Mouse (Mus musculus) neural tube, embryonic 11.5 days (tissue): ENCODE data around the gene Tmem182. TPM values are rescaled to one million over a fixed set of nuclear protein-coding genes. Genes with fewer than 3 reads are reported as not detected.

Experiments used
- ATAC-seq: fragments of 200-750 bp; cut with Nextera tagmentation; 2 replicates; pipeline ENCODE4 v1.8.0; 2017; ENCODE audit warnings: moderate number of reproducible peaks, mild to moderate bottlenecking, moderate TSS enrichment, moderate library complexity; ENCODE audit not compliant: insufficient read depth, low FRiP score, low TSS enrichment
- DNase-seq: peaks from one replicate; pipeline ENCODE4 v3.0.0-alpha.2; 2015; ENCODE audit warnings: low spot score
- H3K27ac ChIP-seq: fragments of 300-500 bp; sonication (generic); 2 replicates; pipeline ENCODE4 v1.5.1; 2014; ENCODE audit warnings: low read depth, mild to moderate bottlenecking, low read length
- H3K27me3 ChIP-seq: fragments of 300-500 bp; sonication (generic); 2 replicates; pipeline ENCODE4 v1.6.1; 2014; ENCODE audit warnings: mild to moderate bottlenecking, low read length, mixed read lengths; ENCODE audit not compliant: control insufficient read depth, insufficient read depth
- H3K36me3 ChIP-seq: fragments of 300-500 bp; sonication (generic); 2 replicates; pipeline ENCODE4 v1.6.1; 2014; ENCODE audit warnings: mild to moderate bottlenecking, low read length, moderate library complexity, mixed read lengths; ENCODE audit not compliant: control insufficient read depth, insufficient read depth
- H3K4me1 ChIP-seq: fragments of 300-500 bp; sonication (generic); 2 replicates; pipeline ENCODE4 v1.6.1; 2014; ENCODE audit warnings: low read length, mixed read lengths; ENCODE audit not compliant: control insufficient read depth, insufficient read depth
- H3K4me2 ChIP-seq: fragments of 300-500 bp; sonication (generic); 2 replicates; pipeline ENCODE4 v1.6.1; 2014; ENCODE audit warnings: low read depth, mild to moderate bottlenecking, moderate library complexity
- H3K4me3 ChIP-seq: fragments of 300-500 bp; sonication (generic); 2 replicates; pipeline ENCODE4 v1.5.1; 2014; ENCODE audit warnings: low read depth, low read length
- H3K9ac ChIP-seq: fragments of 300-500 bp; sonication (generic); 2 replicates; pipeline ENCODE4 v1.6.1; 2014; ENCODE audit warnings: mild to moderate bottlenecking, low read length
- H3K9me3 ChIP-seq: fragments of 300-500 bp; sonication (generic); 2 replicates; pipeline ENCODE4 v1.6.1; 2016; ENCODE audit warnings: low read length; ENCODE audit not compliant: control insufficient read depth
- WGBS: fragments of 180-500 bp; shearing (Covaris S2); extraction: QIAGEN DNeasy Blood & Tissue Kit; methylation state at CpG from one replicate; pipeline ENCODE4 v1.1.7; 2014; 5-methylcytosine and 5-hydroxymethylcytosine counted together
- polyA plus RNA-seq: library from polyadenylated mRNA; unstranded; fragments of >200 nt; fragmentation: Nextera tagmentation; extraction: Ambion mirVana; gene quantifications from 2 replicates; pipeline ENCODE4 v1.2.1, GENCODE M21; 2014

Tmem182 gene
- polyA plus RNA-seq, 1 experiment from 2014 or later = 1.4 TPM

DNA sequence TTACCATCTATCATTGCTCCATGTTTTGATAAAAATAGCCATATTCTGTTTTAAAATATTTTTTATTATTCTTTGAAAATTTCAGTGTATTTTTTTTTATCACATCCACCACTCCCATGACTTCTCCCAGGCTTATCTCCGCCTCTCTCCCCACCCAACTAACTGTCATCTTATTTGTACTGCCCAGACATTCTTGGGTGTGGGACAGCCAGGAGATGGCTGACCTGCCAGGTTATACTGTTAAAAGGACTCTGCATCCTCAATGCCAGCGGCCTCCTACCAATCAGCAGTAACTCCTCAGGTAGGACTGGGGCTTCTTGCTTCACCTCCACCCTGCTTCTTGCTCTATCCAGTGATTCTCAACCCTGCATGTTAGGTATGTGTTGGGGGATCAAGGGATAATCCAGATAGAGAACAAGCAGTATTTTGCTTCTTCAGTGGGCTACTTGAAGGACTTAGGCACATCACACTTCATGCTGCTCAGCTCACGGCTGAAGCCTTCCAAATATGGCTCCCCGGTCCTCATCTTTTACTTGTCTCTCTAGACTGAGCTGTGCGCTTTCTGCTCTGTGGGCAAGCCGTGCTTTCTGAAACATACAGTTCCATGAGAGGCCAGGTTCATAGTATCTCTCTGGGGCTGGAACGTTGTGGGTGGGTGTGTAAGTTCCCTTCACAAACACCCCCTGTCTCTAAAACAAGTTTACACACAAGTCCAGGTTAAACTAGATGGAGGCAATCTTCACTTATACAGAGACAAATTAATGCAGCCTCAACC is 34.0 kb upstream of the Tmem182 start:
- Histone ChIP-seq H3K27ac (no peak overlapping the region), H3K4me3 (no peak overlapping the region), H3K4me2 (no peak overlapping the region), H3K36me3 (no peaks in the 10 kb centered on the region), H3K9me3 (no peaks in the 10 kb centered on the region), H3K4me1 (no peaks in the 10 kb centered on the region), H3K27me3 (no peaks in the 10 kb centered on the region), H3K9ac (no peak overlapping the region)
- ATAC-seq (no peak), DNase-seq (no peak)
- 89% methylated on average over 7 of the region's 7 CpGs for WGBS

DNA sequence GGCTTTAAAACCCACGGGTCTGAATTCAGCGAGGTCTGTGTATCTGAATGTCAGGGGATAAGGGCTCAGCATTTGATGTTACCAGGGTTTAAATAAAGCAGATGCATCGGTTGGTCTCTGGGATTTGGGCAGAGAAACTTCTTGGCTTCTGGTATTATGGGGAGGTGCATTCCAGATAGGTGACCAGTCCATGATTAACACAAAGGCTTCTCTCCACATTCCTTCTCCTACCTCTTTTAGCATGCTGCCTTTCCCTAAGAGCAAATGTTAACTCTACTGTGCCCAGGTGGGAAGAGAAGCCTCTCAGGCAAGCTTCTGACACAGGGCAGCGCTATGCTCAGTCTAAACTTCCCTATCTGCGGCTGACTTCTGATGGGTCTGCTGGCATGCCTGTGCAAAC is 32.2 kb upstream of the Tmem182 start:
- WGBS = 90% methylated on average over 5 of the region's 5 CpGs
- Histone ChIP-seq H3K4me3 (no peak overlapping the region), H3K36me3 (no peaks in the 10 kb centered on the region), H3K4me1 (no peaks in the 10 kb centered on the region), H3K9ac (no peak overlapping the region), H3K9me3 (no peaks in the 10 kb centered on the region), H3K27me3 (no peaks in the 10 kb centered on the region), H3K27ac (no peak overlapping the region), H3K4me2 (no peak overlapping the region)
- DNase-seq (no peak), ATAC-seq (no peak)

- Histone ChIP-seq H3K9ac (no peak overlapping the region), H3K4me1 (no peaks in the 10 kb centered on the region), H3K27ac (no peak overlapping the region), H3K4me3 (no peak overlapping the region), H3K27me3 (no peaks in the 10 kb centered on the region), H3K4me2 (no peak overlapping the region), H3K9me3 (no peaks in the 10 kb centered on the region), H3K36me3 (no peaks in the 10 kb centered on the region)
- DNase-seq (no peak), ATAC-seq (no peak)
- 90% methylated on average over 10 of the region's 10 CpGs for WGBS
Measured at GRCm38 (mm10) chr1:40774040-40774439, 31.4 kb upstream of the Tmem182 start.

GRCm38 (mm10) chr1:40776102-40776501 is 29.3 kb upstream of the Tmem182 start:
- Histone ChIP-seq H3K36me3 (no peaks in the 10 kb centered on the region), H3K9ac (no peak overlapping the region), H3K27me3 (no peaks in the 10 kb centered on the region), H3K4me1 (no peaks in the 10 kb centered on the region), H3K27ac (no peak overlapping the region), H3K4me2 (no peak overlapping the region), H3K9me3 (no peaks in the 10 kb centered on the region), H3K4me3 (no peak overlapping the region)
- 80% methylated on average over 2 of the region's 2 CpGs for WGBS
- DNase-seq (no peak), ATAC-seq (no peak)

DNA sequence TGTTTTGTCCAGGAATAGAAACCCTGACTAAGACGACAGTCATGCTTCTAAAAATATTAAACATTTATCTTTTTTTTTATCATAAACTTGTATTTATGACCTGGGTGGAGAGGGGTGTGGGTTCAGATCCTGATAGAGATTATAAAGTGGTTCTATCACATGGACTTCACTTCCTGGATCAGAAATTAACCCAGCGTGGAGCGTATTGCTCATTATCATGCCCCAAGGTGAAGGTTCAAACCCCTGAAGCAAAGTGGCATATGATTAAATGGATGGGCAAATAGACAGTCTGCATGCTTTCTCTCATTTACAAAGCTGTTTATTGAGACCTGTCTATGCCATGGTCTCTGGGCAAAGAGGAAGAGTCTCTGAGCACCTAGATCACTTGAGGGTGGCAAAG is 28.6 kb upstream of the Tmem182 start:
- Histone ChIP-seq H3K4me3 (no peak overlapping the region), H3K4me2 (no peak overlapping the region), H3K27me3 (no peaks in the 10 kb centered on the region), H3K27ac (no peak overlapping the region), H3K4me1 (no peaks in the 10 kb centered on the region), H3K9ac (no peak overlapping the region), H3K36me3 (no peaks in the 10 kb centered on the region), H3K9me3 (no peaks in the 10 kb centered on the region)
- 91% methylated on average over 3 of the region's 3 CpGs for WGBS
- DNase-seq (no peak), ATAC-seq (no peak)

DNA sequence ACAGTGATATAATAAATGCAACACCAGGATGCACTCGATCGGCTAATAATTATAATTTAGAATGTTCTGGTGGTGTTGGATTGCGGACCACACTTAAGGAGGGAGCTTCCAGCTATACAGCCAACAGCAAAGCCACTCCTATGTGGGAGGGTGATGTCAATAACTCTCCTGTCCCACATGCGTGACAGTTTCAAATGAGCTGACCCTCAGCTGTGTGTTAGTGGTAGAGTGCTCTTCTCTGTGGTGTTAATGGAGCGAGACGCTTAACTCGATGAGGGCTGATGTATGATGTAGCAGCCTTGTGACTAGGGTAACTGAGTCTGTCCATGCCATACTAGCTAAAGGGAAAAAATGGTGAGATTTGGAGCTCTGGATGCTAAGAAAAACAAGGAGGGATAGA is 22.0 kb upstream of the Tmem182 start:
- H3K4me2 ChIP-seq = no peak overlapping the region
- no peak overlapping the region for H3K4me3 ChIP-seq
- 90% methylated on average over 7 of the region's 7 CpGs for WGBS
- H3K27me3 ChIP-seq = no peaks in the 10 kb centered on the region
- no peak overlapping the region for H3K27ac ChIP-seq
- H3K4me1 ChIP-seq = no peaks in the 10 kb centered on the region
- no peak overlapping the region for H3K9ac ChIP-seq
- H3K9me3 ChIP-seq = no peaks in the 10 kb centered on the region
- no peak for ATAC-seq
- DNase-seq = no peak
- H3K36me3 ChIP-seq = no peaks in the 10 kb centered on the region

DNA sequence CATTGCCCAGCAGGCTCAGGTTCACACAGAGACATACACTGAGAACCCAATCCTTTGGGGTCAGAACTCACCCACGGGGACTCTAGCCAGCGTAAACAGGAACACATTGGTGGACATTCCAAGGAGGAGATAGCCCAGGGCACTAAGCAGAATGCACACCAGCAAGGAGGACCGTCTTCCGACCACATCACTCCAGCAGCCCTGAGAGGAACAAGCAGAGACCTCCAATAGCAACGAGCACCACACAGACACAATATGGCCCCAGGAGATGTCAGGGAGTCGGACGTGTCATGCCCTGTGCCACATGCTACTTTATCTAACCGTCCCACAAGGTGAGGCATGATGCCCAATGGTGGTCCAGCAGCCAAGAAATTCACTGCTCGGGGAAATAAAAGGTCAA is 21.1 kb upstream of the Tmem182 start:
- Histone ChIP-seq H3K4me2 (no peak overlapping the region), H3K27ac (no peak overlapping the region), H3K9me3 (no peaks in the 10 kb centered on the region), H3K9ac (no peak overlapping the region), H3K36me3 (no peaks in the 10 kb centered on the region), H3K27me3 (no peaks in the 10 kb centered on the region), H3K4me3 (no peak overlapping the region), H3K4me1 (no peaks in the 10 kb centered on the region)
- ATAC-seq (no peak), DNase-seq (no peak)
- 89% methylated on average over 9 of the region's 9 CpGs for WGBS

DNA sequence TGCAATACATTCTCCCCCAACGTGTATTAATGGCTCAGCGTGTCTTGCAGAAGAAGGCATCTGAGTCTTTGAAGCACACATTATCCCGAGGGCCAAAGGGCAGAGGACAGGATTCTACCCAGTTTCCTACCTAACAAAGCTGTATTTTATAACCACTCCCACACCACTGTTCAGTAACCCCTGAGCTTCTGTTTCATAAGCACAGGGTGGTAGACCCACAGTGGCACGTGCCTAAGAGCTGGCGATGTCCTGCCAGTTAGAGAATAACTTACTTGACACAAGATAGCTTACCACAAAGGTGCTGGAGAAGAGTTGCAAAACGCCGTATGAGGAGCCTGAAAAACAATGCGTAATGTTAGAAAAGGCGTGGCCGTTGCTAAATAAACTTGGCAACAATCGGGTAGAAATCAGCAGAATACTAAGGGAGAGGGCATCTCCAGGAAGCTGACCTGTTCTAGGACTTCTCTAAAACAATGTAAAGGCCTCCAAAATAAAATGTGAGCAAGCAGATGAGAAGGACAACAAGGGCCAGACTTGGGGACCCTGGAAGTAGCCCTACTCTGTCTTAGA is 19.4 kb upstream of the Tmem182 start:
- DNase-seq (no peak), ATAC-seq (no peak)
- Histone ChIP-seq H3K27ac (no peak overlapping the region), H3K4me3 (no peak overlapping the region), H3K36me3 (no peaks in the 10 kb centered on the region), H3K9me3 (no peaks in the 10 kb centered on the region), H3K4me2 (no peak overlapping the region), H3K9ac (no peak overlapping the region), H3K4me1 (no peaks in the 10 kb centered on the region), H3K27me3 (no peaks in the 10 kb centered on the region)
- WGBS = 87% methylated on average over 11 of the region's 11 CpGs

DNA sequence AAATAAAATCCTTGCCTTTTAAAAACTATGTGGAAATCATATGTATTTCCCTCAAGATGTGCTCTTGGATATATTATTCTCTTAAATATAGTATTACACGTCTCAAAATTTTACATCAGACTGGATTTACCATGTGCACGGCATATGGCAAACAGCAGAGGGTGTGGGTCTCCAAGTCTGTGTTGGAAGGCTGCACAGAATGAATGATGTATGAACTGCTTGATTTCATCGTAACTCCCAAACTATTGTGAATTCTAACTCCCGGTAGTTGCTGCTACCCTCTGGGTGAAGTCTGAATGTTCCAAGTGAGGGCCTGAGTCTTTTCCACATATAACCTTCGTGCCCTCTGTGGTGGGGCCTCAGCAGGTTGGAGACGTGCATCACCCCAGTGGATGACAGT is 16.4 kb upstream of the Tmem182 start:
- WGBS = 84% methylated on average over 6 of the region's 6 CpGs
- H3K27ac ChIP-seq = no peak overlapping the region
- H3K27me3 ChIP-seq = no peaks in the 10 kb centered on the region
- no peak overlapping the region for H3K4me3 ChIP-seq
- ATAC-seq (no peak), DNase-seq (no peak)
- H3K9ac ChIP-seq = no peak overlapping the region
- H3K4me1 ChIP-seq = no peaks in the 10 kb centered on the region
- H3K9me3 ChIP-seq = no peaks in the 10 kb centered on the region
- no peak overlapping the region for H3K4me2 ChIP-seq
- H3K36me3 ChIP-seq = no peaks in the 10 kb centered on the region
